Comparison of ENCODE assay signal across 9 mouse cellular contexts in the genomic region with DNA sequence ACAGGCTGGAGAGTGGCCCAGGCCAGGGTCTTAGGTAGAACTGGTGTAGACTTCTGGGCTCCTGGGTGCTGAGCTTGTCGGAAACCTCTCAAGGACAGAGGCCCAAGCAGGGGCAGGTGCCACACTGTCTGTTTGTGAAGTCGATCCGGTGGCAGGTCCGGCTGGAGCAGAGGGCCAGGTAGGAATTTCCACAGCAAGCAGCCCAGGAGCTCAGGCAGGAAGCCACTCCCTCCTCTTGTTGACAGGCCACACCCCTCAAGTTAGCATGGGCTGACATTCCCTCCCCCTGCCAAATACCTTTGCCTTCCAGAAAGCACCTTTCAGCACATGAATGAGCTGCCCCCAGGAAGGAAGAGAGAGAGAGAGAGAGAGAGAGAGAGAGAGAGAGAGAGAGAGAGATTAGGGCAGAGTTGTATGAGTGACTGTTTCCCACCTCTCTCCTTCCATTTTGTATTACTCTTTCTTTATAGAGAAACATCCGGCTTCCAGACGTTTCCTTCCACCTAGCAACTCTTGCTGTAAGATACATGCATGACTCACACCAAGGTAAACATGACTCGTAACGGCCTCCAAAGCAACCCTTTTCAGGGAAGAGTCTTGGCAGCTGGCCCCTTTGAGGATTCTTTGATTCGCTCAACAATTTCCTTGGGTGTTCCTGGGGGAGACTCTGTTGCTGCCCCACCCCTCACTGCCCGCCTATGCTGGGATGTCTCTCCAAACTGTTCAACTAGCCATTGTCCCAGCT. TPM values are rescaled to one million over a fixed set of nuclear protein-coding genes. Genes with fewer than 3 reads are reported as not detected.
DNase-seq lines count a peak whose midpoint lies in the region; ATAC-seq and TF ChIP-seq lines count a peak whose summit lies in the region.
"Had no signal": no experiment of that assay in that cellular context is flagged by ENCODE, and none has a peak within 500 bp of the region (broad histone marks: within the 10 kb centered on the region; RNA-seq: fewer than 3 reads in every experiment).

No protein-coding gene starts in this region.

- ATAC-seq in lung, embryonic 16.5 days (ENCODE audit: low read depth) = peak; percentile 72

- in situ Hi-C loops in ES-E14 (cut with MboI; ENCODE audit: low sequenced_read_pairs in 2 of 2, unreplicated experiment in 2 of 2) = no loop called here

- H3K27me3 ChIP-seq in lung, embryonic 16.5 days (ENCODE audit: control insufficient read depth, insufficient read depth, low read depth, low read length) = no peaks in the 10 kb centered on the region

- peak overlapping the region; percentile 7; the same call in 1 of the 2 replicates for H3K4me2 ChIP-seq in lung, embryonic 16.5 days (ENCODE audit: low read depth, low read length)
- H3K4me2 ChIP-seq: neural tube, embryonic 13.5 days had no signal

- H3K27ac ChIP-seq in ES-E14 (ENCODE audit: insufficient read depth, low read depth, low read length, poor library complexity, severe bottlenecking) = peak overlapping the region; percentile 37; the same call in 1 of the 2 replicates
- peak overlapping the region; percentile 93 for H3K27ac ChIP-seq in lung, embryonic 16.5 days (ENCODE audit: low read length)
- H3K27ac ChIP-seq: neural tube, embryonic 13.5 days had no signal

- DNase-seq in 3134 (ENCODE audit: extremely low read depth, insufficient read length, low spot score) (peak; percentile 31), ES-E14 (ENCODE audit: low read depth, low spot score) (no peak)
- peak; percentile 50 for DNase-seq in kidney, postnatal 10 days
- no peak for DNase-seq in right cerebral cortex, adult 2 months (ENCODE audit: low spot score in 2 of 2)
- DNase-seq in embryo, embryonic 9.5 days (ENCODE audit: extremely low spot score) = no peak
- no peak for DNase-seq in thymus, postnatal 10 days (ENCODE audit: low spot score in 2 of 2)
- DNase-seq: layer of hippocampus, adult 9-11 months had no signal

- peaks cover 5 to 25% of the 10 kb centered on the region in 2 experiments for H3K4me1 ChIP-seq in ES-E14 (ENCODE audit: control insufficient read depth in 2 of 2, insufficient read depth in 2 of 2, low read length in 2 of 2, poor library complexity in 1 of 2)
- H3K4me1 ChIP-seq in lung, embryonic 16.5 days (replicated peaks; ENCODE audit: control insufficient read depth, insufficient read depth, low read length) = peaks cover 14% of the 10 kb centered on the region

- H3K9ac ChIP-seq in ES-E14 (ENCODE audit: insufficient read depth, low read depth, low read length, poor library complexity, severe bottlenecking) = no peak overlapping the region
- peak overlapping the region; percentile 36; the same call in 1 of the 2 replicates for H3K9ac ChIP-seq in lung, embryonic 16.5 days (ENCODE audit: low read length)
- H3K9ac ChIP-seq: neural tube, embryonic 13.5 days had no signal

- H3K9me3 ChIP-seq in ES-E14 (ENCODE audit: control insufficient read depth, insufficient read depth, low read depth, low read length) = no peaks in the 10 kb centered on the region
- no peaks in the 10 kb centered on the region for H3K9me3 ChIP-seq in lung, embryonic 16.5 days (ENCODE audit: control insufficient read depth, low read length)
- H3K9me3 ChIP-seq: neural tube, embryonic 13.5 days had no signal

- no peak overlapping the region for H3K4me3 ChIP-seq in ES-E14 (ENCODE audit: insufficient read depth in 1 of 2, low read depth in 1 of 2, low read length in 2 of 2, poor library complexity in 1 of 2, severe bottlenecking in 1 of 2)
- no peak overlapping the region for H3K4me3 ChIP-seq in lung, embryonic 16.5 days (ENCODE audit: low read length)
- H3K4me3 ChIP-seq: neural tube, embryonic 13.5 days had no signal

- 26% methylated on average over 10 of the region's 10 CpGs for WGBS in lung, embryonic 16.5 days

- no peaks in the 10 kb centered on the region for H3K36me3 ChIP-seq in ES-E14 (ENCODE audit: control insufficient read depth, insufficient read depth, low read length, poor library complexity, severe bottlenecking)
- no peaks in the 10 kb centered on the region for H3K36me3 ChIP-seq in lung, embryonic 16.5 days (ENCODE audit: control insufficient read depth, insufficient read depth, low read length)
- H3K36me3 ChIP-seq: neural tube, embryonic 13.5 days had no signal

TF ChIP-seq in ES-E14, 5 proteins besides CTCF, POLR2A, EP300 and RAD21:
- TF ChIP-seq CHD2 (IDR thresholded peaks at IDR 0.05; ENCODE audit: low read depth, low read length) (no peak), ZC3H11A (IDR thresholded peaks at IDR 0.05; ENCODE audit: borderline replicate concordance, low read depth, low read length) (no peak), MAFK (IDR thresholded peaks at IDR 0.05; ENCODE audit: insufficient read depth, low read depth, low read length) (no peak), ZNF384 (IDR thresholded peaks at IDR 0.05; ENCODE audit: low read depth, low read length) (no peak), HCFC1 (IDR thresholded peaks at IDR 0.05; ENCODE audit: borderline replicate concordance, insufficient read depth, low read length) (no peak)

RNA-seq across cellular contexts. Expression of a gene that starts 33.8 kb away (rescaled TPM):
- total RNA-seq in ES-E14 (2012; rRNA removed) = 25.2 and 42.4 TPM in 2 replicates
- 13.6 and 14.6 TPM in 2 replicates for polyA plus RNA-seq in lung, embryonic 16.5 days (2015; fragmentation: Nextera tagmentation; extraction: Ambion mirVana)

Comparison
In these comparisons a context has a peak if more than half of its experiments do, and no peak if none do; other contexts are left out.
1. DNase-seq: peak in 3134 (single experiment) and kidney, postnatal 10 days (single experiment); none in ES-E14 (single experiment), right cerebral cortex, adult 2 months (0 of 2), embryo, embryonic 9.5 days (single experiment) and thymus, postnatal 10 days (0 of 2).